Comparison of ENCODE assay signal across 13 mouse cellular contexts in the genomic region with DNA sequence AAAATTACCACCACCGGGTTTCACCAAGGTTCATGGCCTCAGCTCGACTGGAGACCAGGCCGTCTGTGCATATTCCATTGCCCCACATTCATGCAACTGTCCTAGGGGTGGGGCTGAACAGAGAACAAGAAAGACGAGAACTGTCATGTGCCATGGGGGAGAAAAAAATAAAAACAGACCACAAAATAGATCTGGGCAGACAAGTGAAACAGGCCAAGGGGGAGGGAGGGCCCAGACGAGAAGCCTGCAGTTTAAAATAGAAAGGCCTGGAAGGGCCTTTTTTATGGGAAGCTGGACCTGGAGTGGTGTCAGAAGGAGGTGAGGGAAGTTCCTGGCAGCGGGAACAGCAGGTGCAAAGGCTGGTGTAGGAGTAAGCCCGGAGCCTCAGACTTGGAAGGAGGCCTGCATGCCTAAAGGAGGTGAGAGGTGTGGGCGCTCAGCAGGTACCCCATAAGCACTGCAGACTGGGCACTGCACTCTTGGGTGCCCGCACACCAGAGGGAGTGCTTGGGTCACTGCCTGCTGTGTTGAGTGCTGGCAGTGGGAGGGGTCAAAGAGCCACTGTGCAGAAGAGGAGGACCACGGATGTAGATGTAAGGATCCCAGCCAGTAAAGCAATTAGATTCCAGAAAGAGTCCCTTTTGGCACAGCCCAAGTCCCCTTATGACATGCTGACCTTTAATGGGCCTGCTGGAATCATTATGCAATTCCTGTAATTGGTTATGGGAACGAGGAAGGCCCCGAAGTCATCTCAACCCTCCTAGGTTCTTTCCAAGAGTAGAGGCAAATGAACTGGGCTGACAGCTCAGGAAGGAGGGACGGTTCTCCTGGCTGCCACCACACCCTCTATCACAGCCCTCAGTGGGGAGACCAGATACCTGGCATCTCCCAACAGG. TPM values are rescaled to one million over a fixed set of nuclear protein-coding genes. Genes with fewer than 3 reads are reported as not detected.
DNase-seq lines count a peak whose midpoint lies in the region; ATAC-seq and TF ChIP-seq lines count a peak whose summit lies in the region.
"Had no signal": no experiment of that assay in that cellular context is flagged by ENCODE, and none has a peak within 500 bp of the region (broad histone marks: within the 10 kb centered on the region; RNA-seq: fewer than 3 reads in every experiment).

No protein-coding gene starts in this region.

- TF ChIP-seq CTCF in kidney, adult 2 months (conservative IDR thresholded peaks at IDR 0.05; ENCODE audit: insufficient read depth, insufficient read length, low read depth, low read length): no peak

- H3K4me3 ChIP-seq in heart, embryonic 11.5 days (ENCODE audit: low read depth, low read length): no peak overlapping the region
- H3K4me3 ChIP-seq in kidney, adult 2 months (ENCODE audit: insufficient read depth, low read depth, low read length): no peak overlapping the region
- H3K4me3 ChIP-seq in kidney, embryonic 14.5 days (ENCODE audit: low read length): no peak overlapping the region
- no peak overlapping the region for H3K4me3 ChIP-seq in limb, embryonic 10.5 days
- H3K4me3 ChIP-seq: hindbrain, embryonic 13.5 days; liver, embryonic 13.5 days had no signal

- H3K4me1 ChIP-seq in heart, embryonic 11.5 days (ENCODE audit: control insufficient read depth, insufficient read depth, low read length): peaks cover 18% of the 10 kb centered on the region
- H3K4me1 ChIP-seq in kidney, adult 2 months (ENCODE audit: control insufficient read depth, insufficient read depth, low read length): no peaks in the 10 kb centered on the region
- no peaks in the 10 kb centered on the region for H3K4me1 ChIP-seq in kidney, embryonic 14.5 days (ENCODE audit: control insufficient read depth, insufficient read depth, low read length)
- peaks cover 32% of the 10 kb centered on the region for H3K4me1 ChIP-seq in limb, embryonic 10.5 days

- 48% methylated on average over 13 of the region's 13 CpGs for WGBS in heart, embryonic 11.5 days (ENCODE audit: insufficient replicate concordance)
- WGBS in kidney, adult 2 months: 65% methylated on average over 13 of the region's 13 CpGs
- WGBS in kidney, embryonic 14.5 days: 62% methylated on average over 13 of the region's 13 CpGs
- 67% methylated on average over 13 of the region's 13 CpGs for WGBS in limb, embryonic 10.5 days

- H3K9me3 ChIP-seq in heart, embryonic 11.5 days (replicated peaks; ENCODE audit: control insufficient read depth, low read length): no peaks in the 10 kb centered on the region
- no peaks in the 10 kb centered on the region for H3K9me3 ChIP-seq in kidney, embryonic 14.5 days (ENCODE audit: control insufficient read depth, low read length)
- H3K9me3 ChIP-seq in limb, embryonic 10.5 days (replicated peaks): no peaks in the 10 kb centered on the region
- H3K9me3 ChIP-seq: G1E; hindbrain, embryonic 13.5 days; liver, embryonic 13.5 days had no signal

- peaks cover 12% of the 10 kb centered on the region; the same call in 1 of the 2 replicates for H3K27me3 ChIP-seq in heart, embryonic 11.5 days (ENCODE audit: control insufficient read depth, insufficient read depth, low read length)
- no peaks in the 10 kb centered on the region for H3K27me3 ChIP-seq in kidney, adult 2 months (replicated peaks; ENCODE audit: control insufficient read depth, insufficient read depth, low read length)
- H3K27me3 ChIP-seq in kidney, embryonic 14.5 days (ENCODE audit: control insufficient read depth, insufficient read depth, low read length): peaks cover 5% of the 10 kb centered on the region; the same call in 1 of the 2 replicates
- H3K27me3 ChIP-seq in limb, embryonic 10.5 days (ENCODE audit: low read depth, poor library complexity, severe bottlenecking): peaks cover 36% of the 10 kb centered on the region

- no peak overlapping the region for H3K4me2 ChIP-seq in heart, embryonic 11.5 days
- H3K4me2 ChIP-seq in kidney, embryonic 14.5 days (replicated peaks; ENCODE audit: low read depth, low read length): no peak overlapping the region
- H3K4me2 ChIP-seq: hindbrain, embryonic 13.5 days; liver, embryonic 13.5 days had no signal

- no peak for ATAC-seq in heart, embryonic 11.5 days (replicated peaks; ENCODE audit: insufficient number of reproducible peaks, low FRiP score, low TSS enrichment)
- no peak for ATAC-seq in kidney, embryonic 14.5 days (ENCODE audit: low FRiP score, low TSS enrichment)

- TF ChIP-seq POLR2A in kidney, adult 2 months (IDR thresholded peaks at IDR 0.05; ENCODE audit: low read depth, low read length): no peak

- H3K27ac ChIP-seq in heart, embryonic 11.5 days (ENCODE audit: low read depth, low read length): peak overlapping the region; percentile 54
- no peak overlapping the region for H3K27ac ChIP-seq in kidney, adult 2 months (ENCODE audit: insufficient read depth, low read depth, low read length)
- H3K27ac ChIP-seq in kidney, embryonic 14.5 days (ENCODE audit: low read depth, low read length): no peak overlapping the region
- H3K27ac ChIP-seq in limb, embryonic 10.5 days: peak overlapping the region; percentile 70; the same call in 1 of the 2 replicates
- H3K27ac ChIP-seq: hindbrain, embryonic 13.5 days; liver, embryonic 13.5 days had no signal

- no peak overlapping the region for H3K9ac ChIP-seq in heart, embryonic 11.5 days (ENCODE audit: low read depth, low read length)
- H3K9ac ChIP-seq in kidney, embryonic 14.5 days (ENCODE audit: low read depth, low read length): no peak overlapping the region
- H3K9ac ChIP-seq: liver, embryonic 13.5 days had no signal

- DNase-seq in heart, postnatal 4 days: no peak
- DNase-seq in kidney, adult 2 months: peak; percentile 35
- peak; percentile 88 for DNase-seq in adipocyte (ENCODE audit: low spot score)
- DNase-seq in limb, embryonic 10.5 days (ENCODE audit: low spot score): no peak
- DNase-seq in testis, postnatal 14 days (ENCODE audit: low spot score): no peak
- DNase-seq: adrenal gland, postnatal 36 days; liver, embryonic 13.5 days; midbrain, embryonic 14.5 days had no signal

- H3K36me3 ChIP-seq in heart, embryonic 11.5 days (ENCODE audit: control insufficient read depth, insufficient read depth, low read length): no peaks in the 10 kb centered on the region
- H3K36me3 ChIP-seq in kidney, adult 2 months (ENCODE audit: control insufficient read depth, insufficient read depth, low read length): no peaks in the 10 kb centered on the region
- H3K36me3 ChIP-seq in kidney, embryonic 14.5 days (ENCODE audit: control insufficient read depth, insufficient read depth, low read length): no peaks in the 10 kb centered on the region
- H3K36me3 ChIP-seq in limb, embryonic 10.5 days: no peaks in the 10 kb centered on the region
- H3K36me3 ChIP-seq: G1E; hindbrain, embryonic 13.5 days; liver, embryonic 13.5 days had no signal

RNA-seq across cellular contexts. Expression of gene Card14, which starts 0.6 kb away (rescaled TPM):
- polyA plus RNA-seq in heart, embryonic 11.5 days (2014; fragmentation: Nextera tagmentation; extraction: Ambion mirVana): 0.14 and 0.38 TPM in 2 replicates
- under 1 TPM; 0.16 to 0.21 TPM for total RNA-seq in heart, postnatal 4 days (2021)
- 3.7 and 3.9 TPM in 2 replicates for polyA plus RNA-seq in kidney, adult 2 months (2012; rRNA removed)
- 0.16 and 0.17 TPM in 2 replicates for polyA plus RNA-seq in kidney, embryonic 14.5 days (2014; fragmentation: Nextera tagmentation; extraction: Ambion mirVana)
- 0.08 and 0.30 TPM in 2 replicates for polyA plus RNA-seq in limb, embryonic 10.5 days (2016; fragmentation: Nextera tagmentation; extraction: Ambion mirVana)
- polyA plus RNA-seq: C2C12, G1E had no signal

RNA-seq across cellular contexts. Expression of gene Eif4a3, which starts 7.1 kb away (rescaled TPM):
- 313 and 316 TPM in 2 replicates for polyA plus RNA-seq in heart, embryonic 11.5 days (2014; fragmentation: Nextera tagmentation; extraction: Ambion mirVana)
- total RNA-seq in heart, postnatal 4 days (2021): 100 to 1,000 TPM; 141 to 154 TPM
- 88.4 and 94.2 TPM in 2 replicates for polyA plus RNA-seq in kidney, adult 2 months (2012; rRNA removed)
- polyA plus RNA-seq in kidney, embryonic 14.5 days (2014; fragmentation: Nextera tagmentation; extraction: Ambion mirVana): 362 and 419 TPM in 2 replicates
- 503 and 564 TPM in 2 replicates for polyA plus RNA-seq in limb, embryonic 10.5 days (2016; fragmentation: Nextera tagmentation; extraction: Ambion mirVana)

RNA-seq across cellular contexts. Expression of gene Gaa, which starts 39.3 kb away (rescaled TPM):
- polyA plus RNA-seq in heart, embryonic 11.5 days (2014; fragmentation: Nextera tagmentation; extraction: Ambion mirVana): 49.6 and 62.9 TPM in 2 replicates
- total RNA-seq in heart, postnatal 4 days (2021): 10 to 100 TPM; 52.1 to 53.2 TPM
- polyA plus RNA-seq in kidney, adult 2 months (2012; rRNA removed): 152 and 171 TPM in 2 replicates
- polyA plus RNA-seq in kidney, embryonic 14.5 days (2014; fragmentation: Nextera tagmentation; extraction: Ambion mirVana): 21.4 and 37.2 TPM in 2 replicates
- polyA plus RNA-seq in limb, embryonic 10.5 days (2016; fragmentation: Nextera tagmentation; extraction: Ambion mirVana): 23.4 and 27.8 TPM in 2 replicates

RNA-seq across cellular contexts. Expression of gene Sgsh, which starts 48.3 kb away (rescaled TPM):
- 6.1 and 6.5 TPM in 2 replicates for polyA plus RNA-seq in heart, embryonic 11.5 days (2014; fragmentation: Nextera tagmentation; extraction: Ambion mirVana)
- 1 to 10 TPM; 7.0 to 7.7 TPM for total RNA-seq in heart, postnatal 4 days (2021)
- 24.8 and 28.8 TPM in 2 replicates for polyA plus RNA-seq in kidney, adult 2 months (2012; rRNA removed)
- 7.1 and 7.9 TPM in 2 replicates for polyA plus RNA-seq in kidney, embryonic 14.5 days (2014; fragmentation: Nextera tagmentation; extraction: Ambion mirVana)
- polyA plus RNA-seq in limb, embryonic 10.5 days (2016; fragmentation: Nextera tagmentation; extraction: Ambion mirVana): 6.5 and 8.1 TPM in 2 replicates

RNA-seq across cellular contexts. Expression of gene Slc26a11, which starts 48.3 kb away (rescaled TPM):
- 9.4 and 10.2 TPM in 2 replicates for polyA plus RNA-seq in heart, embryonic 11.5 days (2014; fragmentation: Nextera tagmentation; extraction: Ambion mirVana)
- 1 to 10 TPM; 3.0 to 3.9 TPM for total RNA-seq in heart, postnatal 4 days (2021)
- 13.0 and 27.9 TPM in 2 replicates for polyA plus RNA-seq in kidney, adult 2 months (2012; rRNA removed)
- polyA plus RNA-seq in kidney, embryonic 14.5 days (2014; fragmentation: Nextera tagmentation; extraction: Ambion mirVana): 5.9 and 8.2 TPM in 2 replicates
- 8.9 and 9.4 TPM in 2 replicates for polyA plus RNA-seq in limb, embryonic 10.5 days (2016; fragmentation: Nextera tagmentation; extraction: Ambion mirVana)

Comparison
In these comparisons a context has a peak if more than half of its experiments do, and no peak if none do; other contexts are left out.
1. H3K27ac ChIP-seq: peak in heart, embryonic 11.5 days (single experiment) and limb, embryonic 10.5 days (single experiment); none in kidney, adult 2 months (single experiment) and kidney, embryonic 14.5 days (single experiment).
2. DNase-seq: peak in kidney, adult 2 months (single experiment) and adipocyte (single experiment); none in heart, postnatal 4 days (single experiment), limb, embryonic 10.5 days (single experiment) and testis, postnatal 14 days (single experiment).